Mouse (Mus musculus) ES-Bruce4 (cell line): ENCODE results near the gene Cxcl1.

ENCODE experiments used
- CTCF ChIP-seq: IDR thresholded peaks from one replicate; pipeline ENCODE4 v1.8.1; 2011; ENCODE audit warnings: low read depth, low read length
- POLR2A ChIP-seq: IDR thresholded peaks from one replicate; pipeline ENCODE4 v1.8.1; 2011; ENCODE audit warnings: low read length; ENCODE audit not compliant: insufficient read depth

DNA sequence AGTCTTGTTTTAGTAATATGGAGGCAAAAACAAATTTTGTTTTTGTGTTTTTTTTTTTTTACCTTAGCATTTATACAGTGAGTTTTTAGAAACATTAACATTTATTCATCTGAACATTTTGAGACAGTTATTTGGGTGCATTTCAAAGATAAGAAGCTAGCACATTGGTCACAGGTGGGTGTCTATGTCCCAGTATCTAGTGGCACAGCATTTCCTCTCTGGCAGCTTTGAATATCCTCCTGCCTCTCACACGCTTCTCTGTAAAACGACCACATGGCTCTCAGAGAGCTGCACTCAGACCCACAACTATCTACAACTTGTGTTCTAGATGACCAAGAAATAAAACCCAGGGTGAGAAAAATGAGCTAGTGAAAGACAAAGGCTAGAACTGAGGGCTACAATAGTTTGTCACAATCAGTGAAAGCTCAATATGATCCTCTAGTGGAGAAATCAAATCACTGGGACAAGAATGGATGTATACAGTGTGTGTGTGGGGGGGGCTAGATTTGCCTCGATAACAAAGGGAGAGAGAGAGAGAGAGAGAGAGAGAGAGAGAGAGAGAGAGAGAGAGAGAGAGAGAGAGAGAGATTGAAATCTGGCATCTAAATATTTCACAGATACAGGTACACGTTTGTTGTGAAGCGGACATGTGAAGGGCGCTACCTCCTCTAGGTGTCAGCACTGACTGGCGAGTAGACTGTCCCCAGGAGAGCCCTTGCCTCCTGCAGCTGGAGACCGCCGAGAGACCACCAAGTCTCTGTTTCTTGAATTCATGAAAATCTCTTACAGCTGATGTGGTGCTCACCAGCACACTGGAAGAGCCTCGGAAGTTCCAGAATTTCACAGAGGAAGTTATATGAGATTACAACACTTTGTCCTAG, 11.6 kb downstream of the Cxcl1 start:
- TF ChIP-seq CTCF (peak; percentile 50), POLR2A (no peak)
